Mouse (Mus musculus): ENCODE measurements around the gene Spg7. TPM values are rescaled to one million over a fixed set of nuclear protein-coding genes. Genes with fewer than 3 reads are reported as not detected.

Gene Spg7
- total RNA-seq (2012; rRNA removed) (32.8 and 35.2 TPM in 2 replicates), total RNA-seq (2014; rRNA removed) (20.8 and 21.2 TPM in 2 replicates), polyA plus RNA-seq (2012; ENCODE audit: insufficient read length, low read depth) (26.1 and 35.8 TPM in 2 replicates)

GRCm38 (mm10) chr8:123062721-123063120 is at the start of gene Spg7:
TSS of gene Spg7 (plus strand) at chr8:123062942.
- Histone ChIP-seq H3K4me3 (replicated peaks in 1 of 3; ENCODE audit: low read depth in 2 of 3, low read length in 2 of 3, poor library complexity in 1 of 3) (no peak within 1 kb of the TSS), H3K4me1 (ENCODE audit: control insufficient read depth in 1 of 2, insufficient read depth in 2 of 2) (peaks cover 7 to 26% of the 10 kb centered on the region in 2 experiments), H3K36me3 (replicated peaks in 1 of 2; ENCODE audit: control insufficient read depth in 1 of 2, insufficient read depth in 1 of 2, low read length in 1 of 2) (peaks cover 0 to 20% of the 10 kb centered on the region in 2 experiments), H3K27me3 (replicated peaks) (no peaks in the 10 kb centered on the region), H3K9ac (ENCODE audit: insufficient read depth, low read depth) (no peak within 1 kb of the TSS), H3K27ac (ENCODE audit: insufficient read depth, low read depth) (no peak within 1 kb of the TSS), H3K4me2 (ENCODE audit: insufficient read depth, low read depth, poor library complexity, severe bottlenecking) (no peak within 1 kb of the TSS), H3K79me2 (replicated peaks; ENCODE audit: control insufficient read depth, extremely low read depth, insufficient read depth, poor library complexity, severe bottlenecking) (peaks cover 11% of the 10 kb centered on the region), H3K9me3 (replicated peaks; ENCODE audit: low read length) (no peaks in the 10 kb centered on the region)
- TF ChIP-seq RAD21 (IDR thresholded peaks at IDR 0.05; ENCODE audit: low read depth, low read length) = no peak
- no peak for TF ChIP-seq BHLHE40 (IDR thresholded peaks at IDR 0.05; ENCODE audit: low read depth, low read length)
- TF ChIP-seq RCOR1 (conservative IDR thresholded peaks at IDR 0.05; ENCODE audit: low read depth, low read length) = no peak
- TF ChIP-seq PAX5 (IDR thresholded peaks at IDR 0.05; ENCODE audit: low read length) = no peak
- no peak for TF ChIP-seq MAX (IDR thresholded peaks at IDR 0.05; ENCODE audit: low read length)
- TF ChIP-seq MAZ (IDR thresholded peaks at IDR 0.05; ENCODE audit: low read depth, low read length) = no peak
- no peak for TF ChIP-seq MAFK (IDR thresholded peaks at IDR 0.05; ENCODE audit: insufficient replicate concordance, low read length)
- TF ChIP-seq ZC3H11A (IDR thresholded peaks at IDR 0.05; ENCODE audit: low read depth, low read length) = no peak
- no peak for TF ChIP-seq IRF4 (IDR thresholded peaks at IDR 0.05; ENCODE audit: low read depth, low read length)
- TF ChIP-seq MYC (IDR thresholded peaks at IDR 0.05; ENCODE audit: low read depth, low read length) = no peak
- TF ChIP-seq CHD2 (IDR thresholded peaks at IDR 0.05; ENCODE audit: low read length) = no peak
- TF ChIP-seq UBTF (IDR thresholded peaks at IDR 0.05; ENCODE audit: low read depth, low read length) = no peak
- no peak for TF ChIP-seq MXI1 (IDR thresholded peaks at IDR 0.05; ENCODE audit: low read depth, low read length)
- no peak for TF ChIP-seq ETS1 (conservative IDR thresholded peaks at IDR 0.05; ENCODE audit: low read depth, low read length)
- TF ChIP-seq KAT2A (IDR thresholded peaks at IDR 0.05; ENCODE audit: insufficient replicate concordance, low read length) = no peak
- no peak for TF ChIP-seq E2F4 (IDR thresholded peaks at IDR 0.05; ENCODE audit: insufficient replicate concordance, low read depth, low read length)
- dilution Hi-C loops (cut with MboI; ENCODE audit: extremely low pct_ligation_motif_present, extremely low pct_unique_long_range_greater_than_20kb, low sequenced_read_pairs) = no loop called here
- no peak for DNase-seq (ENCODE audit: extremely low read depth)
- in situ Hi-C loops (cut with MboI; ENCODE audit: low pct_ligation_motif_present, low pct_unique_long_range_greater_than_20kb, low sequenced_read_pairs) = no loop called here

- Histone ChIP-seq H3K27ac (ENCODE audit: insufficient read depth, low read depth) (no peak overlapping the region), H3K4me3 (replicated peaks in 1 of 3; ENCODE audit: low read depth in 2 of 3, low read length in 2 of 3, poor library complexity in 1 of 3) (no peak overlapping the region), H3K9me3 (replicated peaks; ENCODE audit: low read length) (no peaks in the 10 kb centered on the region), H3K9ac (ENCODE audit: insufficient read depth, low read depth) (no peak overlapping the region), H3K36me3 (replicated peaks in 1 of 2; ENCODE audit: control insufficient read depth in 1 of 2, insufficient read depth in 1 of 2, low read length in 1 of 2) (peaks cover 19 to 76% of the 10 kb centered on the region in 2 experiments), H3K79me2 (replicated peaks; ENCODE audit: control insufficient read depth, extremely low read depth, insufficient read depth, poor library complexity, severe bottlenecking) (peaks cover 95% of the 10 kb centered on the region), H3K4me2 (ENCODE audit: insufficient read depth, low read depth, poor library complexity, severe bottlenecking) (no peak overlapping the region), H3K4me1 (ENCODE audit: control insufficient read depth in 1 of 2, insufficient read depth in 2 of 2) (peaks cover 7 to 67% of the 10 kb centered on the region in 2 experiments; a peak in 3 of 4 replicates), H3K27me3 (replicated peaks) (no peaks in the 10 kb centered on the region)
- TF ChIP-seq NRF1 (IDR thresholded peaks at IDR 0.05; ENCODE audit: low read depth, low read length) = no peak
- TF ChIP-seq ZMIZ1 (IDR thresholded peaks at IDR 0.05; ENCODE audit: low read depth, low read length) = no peak
- no peak for TF ChIP-seq ZKSCAN1 (IDR thresholded peaks at IDR 0.05; ENCODE audit: borderline replicate concordance, low read depth, low read length)
- no peak for TF ChIP-seq E2F4 (IDR thresholded peaks at IDR 0.05; ENCODE audit: insufficient replicate concordance, low read depth, low read length)
- no peak for TF ChIP-seq SMC3 (IDR thresholded peaks at IDR 0.05; ENCODE audit: low read depth, low read length)
- dilution Hi-C loops (cut with MboI; ENCODE audit: extremely low pct_ligation_motif_present, extremely low pct_unique_long_range_greater_than_20kb, low sequenced_read_pairs) (no loop called here), in situ Hi-C loops (cut with MboI; ENCODE audit: low pct_ligation_motif_present, low pct_unique_long_range_greater_than_20kb, low sequenced_read_pairs) (no loop called here)
- no peak for DNase-seq (ENCODE audit: extremely low read depth)
These were observed 48.3 kb upstream of the Spg7 start for GRCm38 (mm10) chr8:123014429-123014828.

All from CH12.LX (cell line).